Mouse (Mus musculus) intestine, postnatal 0 days (tissue): ENCODE measurements around the gene Ralgapa1. TPM values are rescaled to one million over a fixed set of nuclear protein-coding genes. Genes with fewer than 3 reads are reported as not detected.

Source experiments
- ATAC-seq: fragments of 200-750 bp; cut with Nextera tagmentation; 2 replicates; pipeline ENCODE4 v1.8.0; 2017; ENCODE audit warnings: mild to moderate bottlenecking, moderate TSS enrichment, moderate library complexity
- H3K27ac ChIP-seq: fragments of 300-500 bp; sonication (generic); 2 replicates; pipeline ENCODE4 v1.5.1; 2014; ENCODE audit warnings: mild to moderate bottlenecking, low read depth, low read length, moderate library complexity
- H3K27me3 ChIP-seq: fragments of 300-500 bp; sonication (generic); replicated peaks from 2 replicates; pipeline ENCODE4 v1.6.1; 2014; ENCODE audit warnings: low read length, mixed read lengths; ENCODE audit not compliant: control insufficient read depth, insufficient read depth
- H3K36me3 ChIP-seq: fragments of 300-500 bp; sonication (generic); 2 replicates; pipeline ENCODE4 v1.6.1; 2014; ENCODE audit warnings: mild to moderate bottlenecking, moderate library complexity; ENCODE audit not compliant: control insufficient read depth, insufficient read depth
- H3K4me1 ChIP-seq: fragments of 300-500 bp; sonication (generic); replicated peaks from 2 replicates; pipeline ENCODE4 v1.6.1; 2014; ENCODE audit warnings: antibody characterized with exemption, low read length, mixed read lengths; ENCODE audit not compliant: control insufficient read depth, insufficient read depth
- H3K4me2 ChIP-seq: fragments of 300-500 bp; sonication (generic); replicated peaks from 2 replicates; pipeline ENCODE4 v1.6.1; 2014; ENCODE audit warnings: low read depth, mild to moderate bottlenecking, moderate library complexity
- H3K4me3 ChIP-seq: fragments of 300-500 bp; sonication (generic); 2 replicates; pipeline ENCODE4 v1.5.1; 2014; ENCODE audit warnings: low read depth, low read length
- H3K9ac ChIP-seq: fragments of 300-500 bp; sonication (generic); 2 replicates; pipeline ENCODE4 v1.6.1; 2014; ENCODE audit warnings: mild to moderate bottlenecking, low read depth, low read length
- H3K9me3 ChIP-seq: fragments of 300-500 bp; sonication (generic); 2 replicates; pipeline ENCODE4 v1.6.1; 2016; ENCODE audit warnings: mixed run types; ENCODE audit not compliant: control insufficient read depth
- CTCF ChIP-seq: sonication (generic); IDR thresholded peaks from 2 replicates; pipeline ENCODE4 v1.5.1; 2016; ENCODE audit warnings: low read depth, mild to moderate bottlenecking, control low read depth, antibody characterized with exemption, moderate library complexity
- WGBS: fragments of 180-500 bp; shearing (Covaris S2); extraction: QIAGEN DNeasy Blood & Tissue Kit; methylation state at CpG from one replicate; pipeline ENCODE4 v1.1.7; 2014; 5-methylcytosine and 5-hydroxymethylcytosine counted together
- polyA plus RNA-seq: library from polyadenylated mRNA; unstranded; fragments of >200 nt; fragmentation: Nextera tagmentation; extraction: Ambion mirVana; gene quantifications from 2 replicates; pipeline ENCODE4 v1.2.1, GENCODE M21; 2015

Gene Ralgapa1
- polyA plus RNA-seq, 1 experiment from 2014 or later: 7.7 TPM

DNA sequence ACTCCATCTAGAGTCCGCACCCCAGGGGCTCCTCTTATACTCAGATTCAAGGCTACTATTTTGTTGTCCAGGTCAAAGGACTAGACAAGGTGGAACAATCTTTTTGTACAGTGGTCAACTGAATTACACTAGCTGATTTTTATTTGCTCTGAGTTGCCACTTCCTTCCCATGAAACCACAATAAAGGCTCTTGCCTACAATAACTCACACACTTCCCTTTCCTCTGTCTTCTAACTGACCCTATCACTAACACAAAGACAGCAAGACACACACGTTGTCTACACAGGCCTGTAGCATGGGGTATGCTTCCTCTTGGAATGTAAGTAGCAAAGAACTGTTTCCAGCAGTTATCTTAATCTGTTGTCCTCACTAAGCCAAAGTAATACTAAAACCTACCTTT lies 35.7 kb downstream of the Ralgapa1 start:
- Histone ChIP-seq H3K9me3 (no peaks in the 10 kb centered on the region), H3K27me3 (no peaks in the 10 kb centered on the region), H3K4me3 (no peak overlapping the region), H3K4me2 (no peak overlapping the region), H3K36me3 (peaks cover 26% of the 10 kb centered on the region), H3K9ac (no peak overlapping the region), H3K27ac (no peak overlapping the region), H3K4me1 (no peaks in the 10 kb centered on the region)
- no peak for TF ChIP-seq CTCF
- 84% methylated on average over 2 of the region's 2 CpGs for WGBS
- no peak for ATAC-seq

DNA sequence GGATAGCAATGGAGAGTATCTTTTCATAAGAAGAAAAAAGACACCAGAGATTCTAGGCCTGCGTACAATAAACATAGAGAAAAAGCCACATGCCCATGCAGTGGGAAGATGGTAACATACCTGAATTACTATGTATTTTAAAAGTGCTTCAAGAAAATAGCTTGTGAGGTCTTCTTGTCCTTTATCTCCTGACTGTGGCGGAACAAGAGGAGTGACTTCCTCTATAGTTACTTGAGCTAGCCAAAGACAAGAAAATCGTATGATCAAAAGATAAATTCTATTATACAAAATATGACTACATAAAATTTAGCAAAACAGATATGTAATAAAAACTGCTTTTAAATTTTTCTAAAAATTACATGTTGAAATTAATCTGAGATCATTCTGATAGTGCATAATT lies 38.3 kb downstream of the Ralgapa1 start:
- H3K27me3 ChIP-seq: no peaks in the 10 kb centered on the region
- H3K36me3 ChIP-seq: peaks cover 26% of the 10 kb centered on the region
- ATAC-seq: no peak
- H3K4me3 ChIP-seq: no peak overlapping the region
- H3K4me2 ChIP-seq: no peak overlapping the region
- H3K9me3 ChIP-seq: no peaks in the 10 kb centered on the region
- H3K9ac ChIP-seq: no peak overlapping the region
- no peak overlapping the region for H3K27ac ChIP-seq
- TF ChIP-seq CTCF: no peak
- WGBS: 90% methylated on average over 3 of the region's 3 CpGs
- H3K4me1 ChIP-seq: no peaks in the 10 kb centered on the region

DNA sequence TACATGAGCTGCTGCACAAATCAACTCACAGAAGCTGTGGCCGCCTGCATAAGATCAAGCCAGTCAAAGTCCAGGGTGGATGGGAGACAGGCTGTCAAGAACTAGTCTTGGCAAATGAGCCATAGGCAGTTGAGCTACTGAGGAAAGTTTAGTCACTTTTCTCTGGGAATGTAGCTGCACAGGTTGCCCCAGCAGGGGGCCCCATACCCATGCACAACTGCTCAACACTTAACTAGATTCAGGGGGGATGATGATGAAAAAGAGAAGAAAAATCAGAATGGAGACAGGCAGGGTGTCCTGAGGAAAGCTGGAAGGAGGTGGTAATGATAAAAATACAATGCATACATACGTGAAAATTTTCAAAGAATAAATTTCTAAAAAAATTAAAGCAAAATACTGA lies 42.7 kb downstream of the Ralgapa1 start:
- H3K4me2 ChIP-seq: no peak overlapping the region
- peak; percentile 72 for TF ChIP-seq CTCF
- H3K4me1 ChIP-seq: no peaks in the 10 kb centered on the region
- no peak for ATAC-seq
- 77% methylated on average over 2 of the region's 2 CpGs for WGBS
- no peak overlapping the region for H3K27ac ChIP-seq
- H3K9me3 ChIP-seq: no peaks in the 10 kb centered on the region
- H3K36me3 ChIP-seq: 0 out of 2 replicates have a peak, but pooled peaks cover 3% of the 10 kb centered on the region
- no peak overlapping the region for H3K9ac ChIP-seq
- no peaks in the 10 kb centered on the region for H3K27me3 ChIP-seq
- H3K4me3 ChIP-seq: no peak overlapping the region

DNA sequence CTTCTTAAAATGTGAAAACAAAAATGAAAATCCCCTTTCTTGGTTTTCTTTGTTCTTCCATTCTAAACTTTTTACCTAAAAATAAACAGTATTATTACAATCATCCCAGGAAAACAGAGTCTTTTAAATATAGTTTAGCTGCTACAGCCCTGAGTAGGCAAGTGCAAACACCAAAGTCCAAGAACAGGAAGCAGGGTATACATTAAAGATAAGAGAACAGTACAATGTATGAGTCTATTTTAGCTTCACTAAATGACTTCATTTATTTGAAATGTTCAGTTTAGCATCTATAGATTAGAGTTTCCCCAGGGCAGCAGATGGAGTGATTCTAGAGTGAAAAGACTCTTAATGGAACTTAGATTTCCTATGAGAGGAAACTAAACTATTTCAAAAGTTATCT lies 43.6 kb downstream of the Ralgapa1 start:
- Histone ChIP-seq H3K27me3 (no peaks in the 10 kb centered on the region), H3K4me1 (no peaks in the 10 kb centered on the region), H3K4me3 (no peak overlapping the region), H3K36me3 (0 out of 2 replicates have a peak, but pooled peaks cover 3% of the 10 kb centered on the region), H3K9me3 (no peaks in the 10 kb centered on the region), H3K27ac (no peak overlapping the region), H3K4me2 (no peak overlapping the region), H3K9ac (no peak overlapping the region)
- no peak for ATAC-seq
- no peak for TF ChIP-seq CTCF

DNA sequence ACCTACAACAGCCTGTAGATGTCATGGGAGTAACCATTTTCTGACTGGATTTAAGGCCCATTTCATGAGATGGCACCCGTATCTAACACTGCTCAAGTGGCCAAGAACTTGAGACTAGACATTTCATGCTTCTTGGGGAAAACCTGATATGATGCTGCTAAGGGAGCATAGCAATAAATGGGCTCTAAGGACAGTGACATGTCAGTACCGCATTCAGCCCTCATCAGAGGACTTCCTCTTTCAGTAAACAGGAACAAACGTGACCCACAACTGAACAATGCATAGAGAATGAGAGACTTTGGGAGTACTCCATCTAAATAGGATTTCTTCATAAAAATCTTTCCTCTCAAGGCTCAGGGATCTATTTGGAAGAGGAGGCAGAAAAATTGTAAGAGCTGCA lies 46.7 kb downstream of the Ralgapa1 start:
- no peak for TF ChIP-seq CTCF
- no peaks in the 10 kb centered on the region for H3K9me3 ChIP-seq
- H3K36me3 ChIP-seq: peaks cover 12% of the 10 kb centered on the region
- H3K4me1 ChIP-seq: no peaks in the 10 kb centered on the region
- H3K27me3 ChIP-seq: no peaks in the 10 kb centered on the region
- no peak overlapping the region for H3K27ac ChIP-seq
- WGBS: 86% methylated on average over 3 of the region's 3 CpGs
- ATAC-seq: no peak
- H3K4me2 ChIP-seq: no peak overlapping the region
- no peak overlapping the region for H3K4me3 ChIP-seq
- no peak overlapping the region for H3K9ac ChIP-seq

DNA sequence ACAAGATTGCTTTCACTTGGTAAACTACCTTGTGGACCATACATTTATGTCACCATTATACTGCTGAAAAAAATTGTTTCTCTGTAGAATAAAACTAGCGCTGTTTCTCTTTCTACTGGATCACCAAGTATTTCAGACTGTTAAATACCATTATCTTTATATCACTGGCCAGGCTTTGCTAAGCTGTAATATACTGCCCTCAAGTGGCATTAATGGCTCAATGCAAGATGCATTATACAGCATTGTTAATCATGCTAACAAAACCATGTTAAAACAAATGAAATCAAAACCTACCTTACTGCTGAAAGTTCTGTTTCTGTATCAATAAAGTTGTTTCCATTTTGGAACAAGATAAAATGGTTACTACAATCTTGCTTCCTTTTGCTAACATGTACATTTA lies 100.6 kb downstream of the Ralgapa1 start:
- H3K36me3 ChIP-seq: peaks cover 30% of the 10 kb centered on the region
- ATAC-seq: no peak

DNA sequence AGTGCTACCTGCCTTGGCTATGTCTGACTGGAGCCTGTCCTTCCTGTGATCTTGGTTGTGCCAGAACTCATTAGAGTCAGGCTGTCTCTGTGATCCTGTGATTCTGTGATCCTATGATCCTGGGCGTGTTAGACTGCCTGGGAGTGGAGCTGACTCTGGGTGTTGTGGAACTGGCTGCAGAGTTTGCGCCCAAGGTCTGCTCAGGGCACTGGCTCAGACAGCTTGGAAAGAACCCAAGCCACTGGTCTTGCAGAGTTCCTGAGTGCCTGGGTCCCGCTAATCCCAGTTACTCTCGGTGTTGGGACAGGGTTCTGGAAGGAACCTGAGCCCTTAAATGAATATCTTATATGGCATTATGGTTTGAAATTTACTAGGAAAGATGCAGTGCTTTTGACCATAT lies 115.1 kb downstream of the Ralgapa1 start:
- Histone ChIP-seq H3K4me3 (no peak overlapping the region), H3K4me1 (no peaks in the 10 kb centered on the region), H3K27ac (no peak overlapping the region), H3K27me3 (no peaks in the 10 kb centered on the region), H3K9me3 (no peaks in the 10 kb centered on the region), H3K4me2 (no peak overlapping the region), H3K36me3 (peaks cover 26% of the 10 kb centered on the region), H3K9ac (no peak overlapping the region)
- no peak for ATAC-seq
- WGBS: 90% methylated on average over 4 of the region's 4 CpGs
- TF ChIP-seq CTCF: no peak

More for the DNA sequence above, 100.6 kb downstream of the Ralgapa1 start:
- Histone ChIP-seq H3K9me3 (no peaks in the 10 kb centered on the region), H3K4me3 (no peak overlapping the region), H3K27ac (no peak overlapping the region), H3K4me2 (no peak overlapping the region), H3K4me1 (no peaks in the 10 kb centered on the region), H3K9ac (no peak overlapping the region), H3K27me3 (no peaks in the 10 kb centered on the region)
- WGBS: 78% methylated on average over 1 of the region's 1 CpGs
- peak; percentile 79 for TF ChIP-seq CTCF
